Comparison of ENCODE assay signal across 8 mouse cellular contexts in the genomic region with DNA sequence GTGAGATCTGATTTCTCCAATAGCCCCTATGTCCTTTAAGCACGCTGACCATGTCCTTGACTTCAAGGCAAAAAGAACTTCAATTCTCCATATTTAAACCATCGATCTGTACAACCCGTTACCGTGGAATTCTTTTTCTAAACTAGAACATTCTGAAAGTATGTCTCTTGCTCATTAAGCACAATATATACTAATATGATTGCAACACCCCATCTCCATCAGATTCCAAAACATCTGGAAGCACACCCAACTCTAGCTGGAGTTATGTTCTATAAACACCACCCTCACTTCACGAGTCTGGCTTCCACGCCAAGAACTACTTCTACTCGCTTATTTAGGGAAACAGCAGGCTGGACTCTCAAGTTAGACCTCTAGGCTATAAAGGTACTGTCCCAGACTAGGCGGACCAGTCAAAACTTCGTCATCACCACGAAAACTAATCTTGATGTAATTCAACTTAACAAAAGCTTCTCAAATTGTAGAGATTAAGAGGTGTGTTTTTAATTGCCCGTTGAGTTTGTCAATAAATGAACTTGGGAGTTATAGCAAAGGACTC. TPM values are rescaled to one million over a fixed set of nuclear protein-coding genes. Genes with fewer than 3 reads are reported as not detected.
DNase-seq lines count a peak whose midpoint lies in the region; ATAC-seq and TF ChIP-seq lines count a peak whose summit lies in the region.

No protein-coding gene starts in this region.

- H3K4me2 ChIP-seq in lung, embryonic 16.5 days (ENCODE audit: low read depth, low read length) = peak overlapping the region; percentile 72

- no peak for TF ChIP-seq POLR2A in cortical plate, adult 2 months (IDR thresholded peaks at IDR 0.05; ENCODE audit: extremely low read depth, insufficient read depth, low read length)

- no peaks in the 10 kb centered on the region for H3K27me3 ChIP-seq in lung, embryonic 16.5 days (ENCODE audit: control insufficient read depth, insufficient read depth, low read depth, low read length)

- H3K27ac ChIP-seq in cortical plate, adult 2 months (ENCODE audit: insufficient read depth, low read length) = no peak overlapping the region
- H3K27ac ChIP-seq in lung, embryonic 16.5 days (ENCODE audit: low read length) = peak overlapping the region; percentile 97

- no peaks in the 10 kb centered on the region for H3K9me3 ChIP-seq in lung, embryonic 16.5 days (ENCODE audit: control insufficient read depth, low read length)

- WGBS in lung, embryonic 16.5 days = 27% methylated on average over 11 of the region's 11 CpGs

- peak; percentile 75 for DNase-seq in gastrocnemius, adult 18-20 months (ENCODE audit: low spot score)
- no peak for DNase-seq in gastrocnemius, postnatal 14 days
- DNase-seq in heart, postnatal 14 days = peak; percentile 26 to 45
- no peak for DNase-seq in thymus, postnatal 14 days
- no peak for DNase-seq in c-Kit-positive CD71-positive TER-119-positive erythroid progenitor cells, embryonic 14.5 days (ENCODE audit: low spot score)
- no peak for DNase-seq in layer of hippocampus, postnatal 14 days (ENCODE audit: low spot score in 2 of 2)

- peaks cover 9% of the 10 kb centered on the region; the same call in 1 of the 2 replicates for H3K4me1 ChIP-seq in cortical plate, adult 2 months (ENCODE audit: control insufficient read depth, insufficient read depth, low read length)
- peaks cover 27% of the 10 kb centered on the region for H3K4me1 ChIP-seq in lung, embryonic 16.5 days (replicated peaks; ENCODE audit: control insufficient read depth, insufficient read depth, low read length)

- peak overlapping the region; percentile 93 for H3K9ac ChIP-seq in lung, embryonic 16.5 days (ENCODE audit: low read length)

- intact Hi-C loops in gastrocnemius, postnatal 14 days (cut with DNase I; ENCODE audit: low total_unique reads) = no loop called here
- intact Hi-C loops in heart, postnatal 14 days (cut with DNase I) = loop anchor here (5.0 kb wide), 1 partner anchor 50 kb away; no protein-coding TSS in a partner anchor

- H3K4me3 ChIP-seq in cortical plate, adult 2 months (ENCODE audit: insufficient read depth, low read length) = peak overlapping the region; percentile 93
- H3K4me3 ChIP-seq in lung, embryonic 16.5 days (ENCODE audit: low read length) = peak overlapping the region; percentile 95

- no peak for ATAC-seq in lung, embryonic 16.5 days (ENCODE audit: low read depth)

- H3K36me3 ChIP-seq in lung, embryonic 16.5 days (ENCODE audit: control insufficient read depth, insufficient read depth, low read length) = no peaks in the 10 kb centered on the region

- no peak for TF ChIP-seq CTCF in cortical plate, adult 2 months (IDR thresholded peaks at IDR 0.05; ENCODE audit: extremely low read depth, insufficient read depth, low read length)

RNA-seq across cellular contexts. Expression of gene Dag1, which starts 1.2 kb away (rescaled TPM):
- total RNA-seq in gastrocnemius, adult 18-20 months (2021) = 100 to 1,000 TPM; 166 to 173 TPM
- total RNA-seq in gastrocnemius, postnatal 14 days (2021) = 100 to 1,000 TPM; 232 to 238 TPM
- polyA plus RNA-seq in cortical plate, adult 2 months (2012; rRNA removed) = 31.2 and 33.5 TPM in 2 replicates
- total RNA-seq in heart, postnatal 14 days (2021) = 100 to 1,000 TPM; 362 to 379 TPM
- 124 and 141 TPM in 2 replicates for polyA plus RNA-seq in lung, embryonic 16.5 days (2015; fragmentation: Nextera tagmentation; extraction: Ambion mirVana)
- 100 to 1,000 TPM; 119 to 120 TPM for total RNA-seq in layer of hippocampus, postnatal 14 days (2021)

RNA-seq across cellular contexts. Expression of gene Nicn1, which starts 27.7 kb away (rescaled TPM):
- 10 to 100 TPM; 12.3 to 13.1 TPM for total RNA-seq in gastrocnemius, adult 18-20 months (2021)
- total RNA-seq in gastrocnemius, postnatal 14 days (2021) = 1 to 10 TPM; 9.3 to 9.8 TPM
- 101 and 102 TPM in 2 replicates for polyA plus RNA-seq in cortical plate, adult 2 months (2012; rRNA removed)
- 10 to 100 TPM; 18.4 to 19.8 TPM for total RNA-seq in heart, postnatal 14 days (2021)
- 36.8 and 41.6 TPM in 2 replicates for polyA plus RNA-seq in lung, embryonic 16.5 days (2015; fragmentation: Nextera tagmentation; extraction: Ambion mirVana)
- total RNA-seq in layer of hippocampus, postnatal 14 days (2021) = 10 to 100 TPM; 85.7 to 86.1 TPM

RNA-seq across cellular contexts. Expression of gene Amt, which starts 34.1 kb away (rescaled TPM):
- total RNA-seq in gastrocnemius, adult 18-20 months (2021) = 1 to 10 TPM in 1 of 2 experiments, under 1 TPM in 1; 0.83 to 1.0 TPM
- 1 to 10 TPM in 1 of 2 experiments, under 1 TPM in 1; 0.76 to 1.3 TPM for total RNA-seq in gastrocnemius, postnatal 14 days (2021)
- polyA plus RNA-seq in cortical plate, adult 2 months (2012; rRNA removed) = 54.1 and 55.0 TPM in 2 replicates
- total RNA-seq in heart, postnatal 14 days (2021) = 1 to 10 TPM; 5.4 to 7.0 TPM
- 19.1 and 21.9 TPM in 2 replicates for polyA plus RNA-seq in lung, embryonic 16.5 days (2015; fragmentation: Nextera tagmentation; extraction: Ambion mirVana)
- total RNA-seq in layer of hippocampus, postnatal 14 days (2021) = 10 to 100 TPM; 27.1 to 27.9 TPM

RNA-seq across cellular contexts. Expression of gene Rhoa, which starts 43.4 kb away (rescaled TPM):
- total RNA-seq in gastrocnemius, adult 18-20 months (2021) = 100 to 1,000 TPM in 1 of 2 experiments, 10 to 100 TPM in 1; 91.8 to 111 TPM
- total RNA-seq in gastrocnemius, postnatal 14 days (2021) = 100 to 1,000 TPM; 159 to 177 TPM
- 167 and 176 TPM in 2 replicates for polyA plus RNA-seq in cortical plate, adult 2 months (2012; rRNA removed)
- total RNA-seq in heart, postnatal 14 days (2021) = 100 to 1,000 TPM; 250 to 262 TPM
- polyA plus RNA-seq in lung, embryonic 16.5 days (2015; fragmentation: Nextera tagmentation; extraction: Ambion mirVana) = 531 and 556 TPM in 2 replicates
- total RNA-seq in layer of hippocampus, postnatal 14 days (2021) = 100 to 1,000 TPM; 189 to 198 TPM

RNA-seq across cellular contexts. Expression of gene Tcta, which starts 43.4 kb away (rescaled TPM):
- 10 to 100 TPM; 28.0 to 35.6 TPM for total RNA-seq in gastrocnemius, adult 18-20 months (2021)
- total RNA-seq in gastrocnemius, postnatal 14 days (2021) = 10 to 100 TPM; 24.7 to 26.9 TPM
- 53.0 and 55.6 TPM in 2 replicates for polyA plus RNA-seq in cortical plate, adult 2 months (2012; rRNA removed)
- 10 to 100 TPM; 25.4 to 25.5 TPM for total RNA-seq in heart, postnatal 14 days (2021)
- 38.0 and 41.8 TPM in 2 replicates for polyA plus RNA-seq in lung, embryonic 16.5 days (2015; fragmentation: Nextera tagmentation; extraction: Ambion mirVana)
- total RNA-seq in layer of hippocampus, postnatal 14 days (2021) = 10 to 100 TPM; 45.3 to 46.8 TPM

Comparison
In these comparisons a context has a peak if more than half of its experiments do, and no peak if none do; other contexts are left out.
1. DNase-seq: peak in gastrocnemius, adult 18-20 months (single experiment) and heart, postnatal 14 days (2 of 2); none in gastrocnemius, postnatal 14 days (single experiment), thymus, postnatal 14 days (single experiment), c-Kit-positive CD71-positive TER-119-positive erythroid progenitor cells, embryonic 14.5 days (single experiment) and layer of hippocampus, postnatal 14 days (0 of 2).
2. RNA of gene Nicn1, which starts 27.7 kb away (total RNA-seq): 85.7 to 86.1 TPM in layer of hippocampus, postnatal 14 days; 18.4 to 19.8 TPM in heart, postnatal 14 days, 12.3 to 13.1 TPM in gastrocnemius, adult 18-20 months and 9.3 to 9.8 TPM in gastrocnemius, postnatal 14 days; every median in the first group is over 4 times any median in the second.